Mouse (Mus musculus) c-Kit-negative CD71-positive TER-119-positive erythroid progenitor cells, embryonic 14.5 days (primary cell): ENCODE measurements around the gene 3110001I22Rik.
"Not testable (repeated sequence)": the region's sequence is repeated elsewhere in the genome, so short reads cannot be mapped to it uniquely, and the experiment has no call there.

ENCODE experiments used
- DNase-seq: peaks from one replicate; pipeline ENCODE4 v3.0.0-alpha.2; 2013; ENCODE audit warnings: low read depth, low spot score

Gene 3110001I22Rik

GRCm38 (mm10) chr16:13671685-13672385 lies at the start of gene 3110001I22Rik, which contains the start of gene Bfar:
Gene 3110001I22Rik, plus strand, starts transcription at chr16:13671929.
Gene Bfar, plus strand, starts transcription at chr16:13671858.
- peak; percentile 76 for DNase-seq

DNA sequence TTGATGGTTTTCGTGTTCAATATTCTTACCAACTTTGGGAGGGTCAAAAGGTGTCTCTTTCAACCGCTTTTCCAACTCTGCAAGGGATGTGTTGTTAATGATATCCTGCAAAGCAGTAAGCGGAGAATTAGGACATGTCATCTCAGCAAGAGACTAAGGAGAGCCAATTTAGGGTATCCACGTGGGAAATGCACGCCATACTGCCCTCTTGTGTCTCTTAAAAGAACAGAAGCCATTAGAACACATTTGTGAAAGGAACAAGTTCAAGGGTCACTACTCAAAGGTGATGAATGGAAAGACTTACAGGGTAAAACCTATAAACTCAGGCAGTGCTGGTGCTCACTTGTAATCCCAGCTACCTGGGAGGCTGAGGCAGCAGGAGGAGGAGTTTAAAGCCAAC lies 43.4 kb upstream of the 3110001I22Rik start:
- no peak for DNase-seq

- not testable (repeated sequence) for DNase-seq
Observed at GRCm38 (mm10) chr16:13638198-13638597, 33.5 kb upstream of the 3110001I22Rik start.

DNA sequence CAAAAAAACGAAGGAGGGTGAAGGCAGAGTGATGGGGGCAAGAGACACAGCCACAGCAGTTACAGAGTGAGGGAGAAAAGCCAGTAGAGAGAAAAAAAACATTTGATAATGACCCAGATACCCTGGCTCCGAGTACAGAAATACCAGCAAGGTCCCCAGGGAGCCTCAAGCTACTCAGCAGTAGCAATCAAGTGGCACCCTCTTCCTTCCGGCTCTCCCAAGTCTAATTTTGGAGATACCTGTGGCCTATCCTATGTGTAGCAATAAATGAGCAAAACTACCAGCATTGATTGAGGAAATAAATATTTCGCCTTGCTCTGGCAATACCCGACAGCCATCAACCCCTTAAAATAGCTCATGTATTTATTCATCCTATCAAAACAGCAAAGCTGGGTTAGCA lies 32.2 kb upstream of the 3110001I22Rik start:
- DNase-seq: no peak

DNA sequence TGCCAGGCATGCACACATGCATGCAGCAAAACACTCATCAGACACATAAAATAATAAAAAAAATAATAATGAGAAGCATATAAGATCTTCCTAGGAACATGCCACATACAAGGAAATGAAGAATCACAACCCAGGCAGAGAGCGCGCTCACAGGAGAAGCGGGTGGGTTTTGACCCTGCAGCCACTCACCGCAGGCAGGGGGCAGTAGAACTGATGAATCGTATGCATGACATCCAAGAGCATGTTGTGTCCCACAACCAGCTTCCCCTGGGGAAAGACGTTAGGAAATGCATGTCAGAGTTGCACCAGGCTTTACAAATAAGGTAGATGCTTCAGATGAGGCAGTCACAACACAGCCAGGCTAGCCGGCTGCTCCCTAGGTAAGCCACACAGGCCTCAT lies 31.7 kb upstream of the 3110001I22Rik start:
- DNase-seq: no peak

GRCm38 (mm10) chr16:13644474-13644873 lies 27.3 kb upstream of the 3110001I22Rik start:
- DNase-seq: no peak

GRCm38 (mm10) chr16:13645930-13646329 lies 25.8 kb upstream of the 3110001I22Rik start:
- DNase-seq: no peak

GRCm38 (mm10) chr16:13658886-13659285 lies 12.8 kb upstream of the 3110001I22Rik start:
- no peak for DNase-seq

DNA sequence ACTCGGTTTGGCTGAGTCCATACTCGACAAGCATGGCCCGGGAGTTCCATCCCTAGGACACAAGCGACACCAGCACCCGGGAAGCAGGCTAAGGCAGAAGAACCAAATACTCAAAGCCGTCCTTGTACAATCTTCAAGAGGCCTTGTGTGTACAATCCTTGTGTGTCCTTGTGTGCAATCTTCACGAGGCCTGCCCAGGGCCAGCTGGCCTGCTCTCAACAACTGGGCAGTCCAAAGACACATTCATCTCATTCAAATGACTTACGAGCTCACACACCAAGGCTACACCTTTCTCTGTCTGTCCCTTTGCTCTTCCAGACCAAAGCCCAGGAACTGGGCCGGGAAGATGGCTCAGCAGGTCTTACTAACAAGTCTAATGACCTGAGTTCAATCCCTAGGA lies 11.0 kb upstream of the 3110001I22Rik start:
- no peak for DNase-seq

DNA sequence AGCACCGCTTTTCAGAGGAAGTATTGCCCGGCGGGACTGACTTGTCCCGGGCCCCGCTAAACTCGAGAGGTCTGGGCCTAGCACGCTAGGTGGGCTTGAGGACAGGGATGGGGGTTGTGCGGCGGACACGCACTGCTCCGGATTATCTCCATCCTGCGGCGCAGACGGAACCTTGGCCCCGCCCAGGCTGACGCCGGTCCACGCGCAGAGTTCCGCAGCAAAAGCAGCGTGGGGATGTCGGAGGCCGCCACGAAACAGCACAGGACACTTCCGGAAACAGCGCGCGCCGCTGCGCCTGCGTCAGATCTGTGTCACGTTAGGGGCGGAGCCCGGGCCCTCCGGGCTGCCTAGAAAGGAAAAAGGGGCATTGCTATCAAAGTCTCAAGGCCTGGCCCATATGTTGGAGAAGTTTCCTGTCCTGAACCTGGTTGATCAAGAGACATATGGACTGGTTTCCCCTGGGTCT lies 3.8 kb upstream of the 3110001I22Rik start, which contains the start of gene Parn:
Parn (minus strand) TSS at position 293 of the 466 bp plus-strand sequence.
- DNase-seq: peak; percentile 80

DNA sequence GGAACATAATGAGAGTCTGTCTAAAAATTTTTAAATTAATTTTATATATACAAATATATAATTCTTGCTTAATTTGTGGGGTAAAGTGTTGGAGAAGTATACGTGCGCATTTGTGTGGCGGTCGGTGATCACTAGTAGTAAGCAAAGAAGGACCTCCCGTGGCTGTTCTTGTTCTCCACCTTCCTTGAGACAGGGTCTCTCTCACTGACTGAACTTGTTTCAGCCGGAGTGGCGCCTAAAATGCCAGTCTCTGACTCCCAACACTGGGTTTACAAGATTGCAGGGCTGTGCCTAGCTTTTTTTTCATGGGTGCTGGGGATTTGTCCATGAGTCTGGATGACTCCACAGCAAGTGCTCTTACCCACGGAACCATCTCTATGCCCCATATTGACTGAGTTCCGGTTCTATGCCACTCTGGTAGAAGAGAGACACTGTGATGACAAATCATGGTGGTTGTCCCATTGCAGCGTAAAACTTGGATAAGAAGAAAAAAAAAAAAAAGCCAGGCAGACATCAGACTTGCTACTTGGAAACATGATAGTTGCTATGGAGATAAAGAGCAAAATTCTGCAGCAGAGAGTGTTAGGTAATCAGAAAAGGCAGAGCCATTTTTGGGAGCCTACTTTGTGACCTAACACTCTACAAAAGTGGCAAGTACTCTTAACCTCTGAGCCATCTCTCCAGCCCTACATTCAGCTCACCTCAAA lies 3.2 kb upstream of the 3110001I22Rik start:
- DNase-seq: no peak

DNA sequence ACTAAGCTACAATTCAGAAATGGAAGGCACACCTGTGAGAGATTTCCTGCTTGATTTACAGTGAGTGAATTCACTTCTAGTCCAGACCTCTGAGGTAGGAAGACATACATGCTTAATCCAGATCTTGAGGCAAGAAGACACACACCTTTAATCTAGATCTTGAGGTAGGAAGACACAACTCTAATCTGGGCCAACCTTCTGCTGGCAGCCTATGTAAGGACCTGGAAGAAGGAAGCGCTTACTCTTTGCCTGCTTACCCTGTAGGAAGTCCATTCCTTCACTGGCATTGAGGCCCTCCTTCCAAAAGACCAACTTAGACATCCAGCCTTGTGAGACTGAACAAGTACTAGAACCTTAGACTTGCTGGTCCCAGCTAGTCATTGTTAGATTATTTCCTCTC lies 2.4 kb upstream of the 3110001I22Rik start:
- DNase-seq: no peak

GRCm38 (mm10) chr16:13670896-13671295 lies 833 bp upstream of the 3110001I22Rik start:
- DNase-seq: not testable (repeated sequence)

DNA sequence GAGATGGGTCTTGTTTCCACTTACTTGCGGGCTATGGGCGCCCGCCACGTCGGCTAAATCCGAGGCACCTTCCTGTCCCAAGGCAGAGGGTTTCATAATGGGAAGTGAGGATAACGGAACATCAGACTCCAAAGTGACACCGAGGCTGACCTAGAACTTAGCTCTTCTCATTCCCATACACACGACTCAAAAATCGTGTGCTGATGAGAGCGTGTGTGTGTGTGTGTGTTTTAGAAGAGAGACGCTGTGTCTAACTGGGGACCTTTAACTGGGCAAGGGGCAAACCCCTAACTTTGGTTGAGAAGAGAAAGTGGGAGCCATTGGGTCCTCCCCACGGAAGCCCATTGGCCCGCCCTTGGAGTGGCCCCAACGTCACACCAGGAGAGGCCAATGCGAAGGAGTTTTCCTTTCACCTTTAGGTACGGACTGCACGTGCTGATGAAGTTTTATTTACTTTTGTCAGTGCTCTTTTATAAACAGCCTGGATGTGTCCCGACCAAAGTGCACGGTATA lies 713 bp downstream of the 3110001I22Rik start:
- DNase-seq: peak; percentile 60

DNA sequence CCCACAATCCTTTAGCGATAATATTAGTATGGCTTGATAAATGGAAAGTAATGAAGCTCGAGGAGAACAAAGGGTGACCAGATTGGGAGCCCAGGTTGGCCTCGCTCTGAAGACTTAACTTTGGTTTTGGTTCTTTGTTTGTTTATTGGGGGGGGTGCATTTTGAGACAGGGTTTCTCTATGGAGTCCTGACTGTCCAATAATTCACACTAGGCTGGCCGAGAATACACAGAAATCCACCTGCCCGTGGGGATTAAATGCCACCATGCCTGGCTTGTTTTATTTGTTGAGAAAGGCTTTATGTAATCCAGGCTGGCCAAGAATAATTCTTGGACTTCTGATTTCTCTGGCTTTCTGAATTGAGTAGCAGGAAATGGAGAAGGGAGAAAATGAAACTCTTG lies 1.4 kb downstream of the 3110001I22Rik start:
- no peak for DNase-seq

- DNase-seq: no peak
Observed at GRCm38 (mm10) chr16:13674511-13674910, 2.8 kb downstream of the 3110001I22Rik start.

DNA sequence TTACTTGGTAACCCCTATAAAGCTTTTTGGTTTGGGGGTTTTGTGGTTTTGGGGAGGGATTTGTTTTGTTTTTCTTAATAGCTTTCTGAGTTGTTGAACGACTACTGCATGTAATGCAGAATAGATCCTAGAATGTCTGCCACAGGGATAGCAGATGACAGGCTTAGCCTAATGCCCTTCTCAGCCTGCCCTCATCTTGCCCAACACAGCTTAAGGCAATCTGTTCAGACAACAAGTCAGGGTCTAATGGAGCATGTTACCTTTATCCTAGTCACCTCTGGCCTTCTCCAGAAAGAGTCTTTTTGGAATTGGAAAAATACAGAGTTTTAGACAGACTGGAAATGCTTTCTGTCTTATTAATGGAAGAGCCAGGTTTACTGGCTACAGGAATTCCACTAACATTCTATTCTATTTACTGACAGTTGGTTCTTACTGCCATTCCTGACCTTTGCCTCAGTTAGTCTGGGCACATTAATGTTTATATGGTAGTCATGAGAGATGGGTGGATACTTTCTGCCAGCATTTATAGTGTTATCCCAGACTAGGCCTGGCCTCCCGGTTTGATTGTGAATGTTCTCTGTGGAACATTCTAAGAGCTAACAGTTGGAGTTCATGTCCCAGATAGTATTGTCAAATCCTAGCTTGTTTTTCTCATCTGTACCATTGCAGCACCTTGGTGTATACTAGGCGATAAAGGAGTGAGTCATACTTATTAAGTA lies 7.0 kb downstream of the 3110001I22Rik start:
- no peak for DNase-seq

DNA sequence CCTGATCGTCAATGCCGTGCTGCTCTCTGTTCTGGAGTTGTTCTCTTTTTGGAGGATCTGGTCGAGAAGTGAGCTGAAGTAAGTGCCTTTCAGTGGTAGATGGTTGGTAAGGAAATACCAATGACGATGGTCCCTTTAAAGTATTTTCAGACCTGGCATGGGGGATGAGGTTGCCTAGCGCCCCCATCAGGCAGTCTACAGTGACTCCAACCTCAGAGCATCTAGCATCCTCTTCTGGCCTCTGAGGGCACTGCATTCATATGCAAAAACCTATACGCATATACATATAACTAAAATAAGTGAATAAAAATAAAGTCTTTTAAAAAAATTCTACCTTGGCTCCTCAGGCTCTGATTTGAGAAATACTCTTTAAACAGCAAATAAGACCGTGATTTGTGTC lies 27.3 kb downstream of the 3110001I22Rik start:
- no peak for DNase-seq

DNA sequence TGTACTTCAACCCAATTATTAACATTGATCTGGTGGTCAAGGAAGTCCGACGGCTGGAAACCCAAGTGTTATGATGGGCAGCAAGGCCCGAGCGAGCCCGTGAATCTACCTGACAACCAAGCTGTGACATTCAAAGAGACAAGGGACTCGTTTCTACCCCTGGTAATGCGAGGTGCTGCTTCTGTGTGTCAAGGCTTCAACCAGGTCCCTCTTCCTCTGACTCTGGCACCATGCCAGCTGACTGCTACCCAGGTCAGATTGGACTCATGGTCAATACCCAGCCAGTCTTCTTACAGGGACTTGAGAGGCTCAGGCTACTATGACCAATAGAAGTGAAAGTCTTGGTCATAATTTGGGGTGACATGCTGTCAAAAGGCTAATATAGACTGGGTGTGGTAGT lies 30.5 kb downstream of the 3110001I22Rik start:
- no peak for DNase-seq

GRCm38 (mm10) chr16:13704676-13705075 lies 32.9 kb downstream of the 3110001I22Rik start:
- DNase-seq: no peak

- DNase-seq: no peak
Observed at GRCm38 (mm10) chr16:13714910-13715309, 43.2 kb downstream of the 3110001I22Rik start.
